Mouse (Mus musculus) limb, embryonic 11.5 days (tissue): ENCODE results near the gene Bmper. TPM values are rescaled to one million over a fixed set of nuclear protein-coding genes. Genes with fewer than 3 reads are reported as not detected.

Source experiments
- ATAC-seq: fragments of 200-750 bp; cut with Nextera tagmentation; 2 replicates; pipeline ENCODE4 v1.8.0; 2017; ENCODE audit warnings: low read depth; ENCODE audit not compliant: insufficient number of reproducible peaks, low FRiP score, low TSS enrichment
- DNase-seq: peaks from one replicate; pipeline ENCODE4 v3.0.0-alpha.2; 2015; ENCODE audit warnings: low spot score
- H3K27ac ChIP-seq: fragments of 300-500 bp; sonication (generic); replicated peaks from 2 replicates; pipeline ENCODE4 v1.5.1; 2014; ENCODE audit warnings: low read depth, mild to moderate bottlenecking, low read length
- H3K27me3 ChIP-seq: fragments of 300-500 bp; sonication (generic); 2 replicates; pipeline ENCODE4 v1.6.1; 2014; ENCODE audit warnings: mild to moderate bottlenecking, low read length, mixed read lengths; ENCODE audit not compliant: control insufficient read depth, insufficient read depth
- H3K36me3 ChIP-seq: fragments of 300-500 bp; sonication (generic); 2 replicates; pipeline ENCODE4 v1.6.1; 2014; ENCODE audit warnings: mild to moderate bottlenecking, low read length, moderate library complexity, mixed read lengths; ENCODE audit not compliant: control insufficient read depth, insufficient read depth
- H3K4me1 ChIP-seq: fragments of 300-500 bp; sonication (generic); 2 replicates; pipeline ENCODE4 v1.6.1; 2014; ENCODE audit warnings: low read length, mixed read lengths; ENCODE audit not compliant: control insufficient read depth, insufficient read depth
- H3K4me2 ChIP-seq: fragments of 300-500 bp; sonication (generic); 2 replicates; pipeline ENCODE4 v1.6.1; 2014; ENCODE audit warnings: low read depth, mild to moderate bottlenecking, moderate library complexity; ENCODE audit not compliant: severe bottlenecking
- H3K4me3 ChIP-seq: fragments of 300-500 bp; sonication (generic); 2 replicates; pipeline ENCODE4 v1.5.1; 2014; ENCODE audit warnings: low read depth, low read length
- H3K9ac ChIP-seq: fragments of 300-500 bp; sonication (generic); 2 replicates; pipeline ENCODE4 v1.6.1; 2014; ENCODE audit warnings: mild to moderate bottlenecking, low read length
- H3K9me3 ChIP-seq: fragments of 300-500 bp; sonication (generic); 2 replicates; pipeline ENCODE4 v1.6.1; 2016; ENCODE audit warnings: low read length; ENCODE audit not compliant: control insufficient read depth
- WGBS: fragments of 180-500 bp; shearing (Covaris S2); extraction: QIAGEN DNeasy Blood & Tissue Kit; methylation state at CpG from one replicate; pipeline ENCODE4 v1.1.7; 2014; 5-methylcytosine and 5-hydroxymethylcytosine counted together
- polyA plus RNA-seq: library from polyadenylated mRNA; unstranded; fragments of >200 nt; fragmentation: Nextera tagmentation; extraction: Ambion mirVana; gene quantifications from 2 replicates; pipeline ENCODE4 v1.2.1, GENCODE M21; 2014

Bmper gene
- polyA plus RNA-seq, 1 experiment from 2014 or later, result 4.9 TPM

GRCm38 (mm10) chr9:23256576-23256975, 33.7 kb downstream of the Bmper start:
- no peaks in the 10 kb centered on the region for H3K4me1 ChIP-seq
- no peak overlapping the region for H3K4me3 ChIP-seq
- no peak overlapping the region for H3K4me2 ChIP-seq
- no peak overlapping the region for H3K27ac ChIP-seq
- no peaks in the 10 kb centered on the region for H3K9me3 ChIP-seq
- H3K9ac ChIP-seq, result no peak overlapping the region
- H3K36me3 ChIP-seq, result no peaks in the 10 kb centered on the region
- no peaks in the 10 kb centered on the region for H3K27me3 ChIP-seq
- ATAC-seq (no peak), DNase-seq (no peak)
- WGBS, result 89% methylated on average over 2 of the region's 2 CpGs

- no peaks in the 10 kb centered on the region for H3K9me3 ChIP-seq
- DNase-seq (no peak), ATAC-seq (no peak)
- no peak overlapping the region for H3K27ac ChIP-seq
- H3K4me1 ChIP-seq, result no peaks in the 10 kb centered on the region
- H3K4me2 ChIP-seq, result no peak overlapping the region
- H3K9ac ChIP-seq, result no peak overlapping the region
- no peaks in the 10 kb centered on the region for H3K27me3 ChIP-seq
- 95% methylated on average over 3 of the region's 3 CpGs for WGBS
- no peaks in the 10 kb centered on the region for H3K36me3 ChIP-seq
- no peak overlapping the region for H3K4me3 ChIP-seq
These were observed 39.0 kb downstream of the Bmper start for GRCm38 (mm10) chr9:23261834-23262233.

DNA sequence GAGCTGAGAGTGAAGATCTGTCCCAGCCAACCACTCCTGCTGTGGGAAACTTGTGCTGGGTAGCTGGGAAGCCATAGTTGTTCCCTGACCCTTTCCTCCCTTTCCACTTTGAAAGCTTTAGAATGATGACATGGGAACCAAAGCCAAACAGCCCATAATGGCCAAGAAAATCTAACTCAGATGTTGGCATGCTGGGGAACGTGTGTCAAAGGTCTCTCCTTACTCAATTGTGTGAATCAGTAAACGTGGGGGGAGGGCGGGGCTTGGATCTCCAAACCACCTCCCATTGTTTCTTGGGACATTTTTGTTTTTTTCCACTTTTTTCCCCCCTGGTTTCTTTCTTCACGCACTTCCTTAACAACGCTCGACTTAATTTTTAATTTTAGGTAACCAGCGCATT, 40.0 kb downstream of the Bmper start:
- no peaks in the 10 kb centered on the region for H3K9me3 ChIP-seq
- no peaks in the 10 kb centered on the region for H3K4me1 ChIP-seq
- H3K36me3 ChIP-seq, result no peaks in the 10 kb centered on the region
- H3K4me3 ChIP-seq, result no peak overlapping the region
- H3K27ac ChIP-seq, result no peak overlapping the region
- ATAC-seq, result no peak
- H3K4me2 ChIP-seq, result no peak overlapping the region
- H3K27me3 ChIP-seq, result no peaks in the 10 kb centered on the region
- DNase-seq, result no peak
- no peak overlapping the region for H3K9ac ChIP-seq
- 75% methylated on average over 7 of the region's 7 CpGs for WGBS

DNA sequence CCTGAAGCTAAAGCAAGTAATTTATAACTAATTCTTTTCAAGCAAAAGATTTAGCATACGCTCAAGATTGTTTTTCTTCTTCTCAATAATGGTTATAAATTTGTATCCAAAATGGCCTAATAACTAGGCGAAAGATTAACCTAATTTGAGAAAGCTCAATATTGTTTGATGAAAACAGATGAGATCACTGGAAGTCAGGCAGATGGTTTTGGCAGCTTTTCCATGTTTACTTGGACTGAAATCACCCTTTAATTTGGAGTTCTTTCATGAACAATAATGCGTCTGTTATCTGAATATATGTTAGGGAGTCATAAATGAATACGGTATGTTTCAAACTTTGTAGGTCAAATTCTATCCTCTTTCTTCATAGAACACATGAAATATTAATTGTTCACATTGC, 41.6 kb downstream of the Bmper start:
- H3K4me2 ChIP-seq, result no peak overlapping the region
- no peaks in the 10 kb centered on the region for H3K36me3 ChIP-seq
- 91% methylated on average over 4 of the region's 4 CpGs for WGBS
- H3K9ac ChIP-seq, result no peak overlapping the region
- H3K27ac ChIP-seq, result no peak overlapping the region
- H3K27me3 ChIP-seq, result no peaks in the 10 kb centered on the region
- no peaks in the 10 kb centered on the region for H3K9me3 ChIP-seq
- no peak for DNase-seq
- no peaks in the 10 kb centered on the region for H3K4me1 ChIP-seq
- H3K4me3 ChIP-seq, result no peak overlapping the region
- ATAC-seq, result no peak

GRCm38 (mm10) chr9:23268609-23269008, 45.7 kb downstream of the Bmper start:
- ATAC-seq (no peak), DNase-seq (no peak)
- H3K9ac ChIP-seq, result no peak overlapping the region
- H3K27me3 ChIP-seq, result no peaks in the 10 kb centered on the region
- H3K4me1 ChIP-seq, result no peaks in the 10 kb centered on the region
- H3K4me2 ChIP-seq, result no peak overlapping the region
- H3K9me3 ChIP-seq, result no peaks in the 10 kb centered on the region
- no peaks in the 10 kb centered on the region for H3K36me3 ChIP-seq
- no peak overlapping the region for H3K4me3 ChIP-seq
- no peak overlapping the region for H3K27ac ChIP-seq
- WGBS, result 63% methylated on average over 7 of the region's 7 CpGs

DNA sequence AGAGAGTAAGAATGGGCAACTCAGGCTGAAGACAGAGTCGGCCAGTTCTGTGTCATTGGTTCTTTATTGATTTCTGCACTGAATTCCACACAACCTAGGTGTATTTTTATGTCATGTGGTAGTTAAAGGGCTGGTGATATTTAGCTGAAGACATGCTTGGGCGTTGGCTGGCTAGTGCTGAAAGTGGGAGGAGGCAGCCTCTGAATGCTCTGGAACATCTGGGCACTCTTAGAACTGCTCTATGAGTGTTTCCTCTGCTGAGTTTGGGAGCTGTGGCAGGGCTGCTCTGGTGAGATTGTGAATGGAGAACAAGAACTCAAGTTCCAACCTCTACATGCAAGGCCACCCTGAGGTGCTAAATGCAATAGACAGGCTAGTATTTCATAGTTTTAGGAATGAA, 46.2 kb downstream of the Bmper start:
- H3K27me3 ChIP-seq, result no peaks in the 10 kb centered on the region
- ATAC-seq (no peak), DNase-seq (no peak)
- no peaks in the 10 kb centered on the region for H3K4me1 ChIP-seq
- H3K4me3 ChIP-seq, result no peak overlapping the region
- no peaks in the 10 kb centered on the region for H3K9me3 ChIP-seq
- no peak overlapping the region for H3K4me2 ChIP-seq
- H3K27ac ChIP-seq, result no peak overlapping the region
- 65% methylated on average over 2 of the region's 2 CpGs for whole genome bisulfite sequencing
- no peak overlapping the region for H3K9ac ChIP-seq
- no peaks in the 10 kb centered on the region for H3K36me3 ChIP-seq

DNA sequence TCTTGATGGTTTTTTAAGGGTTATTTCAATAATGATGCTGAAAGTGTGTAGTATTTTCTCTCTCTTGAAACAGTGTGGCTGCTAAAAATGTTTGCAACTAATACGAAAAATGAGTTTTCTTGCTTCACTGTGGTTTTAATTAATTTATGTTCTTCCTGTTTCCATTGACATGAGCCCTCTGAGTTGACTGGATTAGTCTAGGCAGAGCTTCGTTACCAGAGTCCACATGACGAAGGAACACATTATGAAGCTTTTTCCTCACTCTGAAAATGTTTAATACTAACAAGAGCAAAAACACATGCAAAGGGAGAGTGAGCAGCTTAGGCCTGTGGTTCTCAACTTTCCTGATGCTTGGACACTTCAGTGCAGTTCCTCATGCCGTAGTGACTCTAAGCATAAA, 53.4 kb downstream of the Bmper start:
- WGBS, result 60% methylated on average over 4 of the region's 4 CpGs
- no peaks in the 10 kb centered on the region for H3K9me3 ChIP-seq
- no peak for ATAC-seq

DNA sequence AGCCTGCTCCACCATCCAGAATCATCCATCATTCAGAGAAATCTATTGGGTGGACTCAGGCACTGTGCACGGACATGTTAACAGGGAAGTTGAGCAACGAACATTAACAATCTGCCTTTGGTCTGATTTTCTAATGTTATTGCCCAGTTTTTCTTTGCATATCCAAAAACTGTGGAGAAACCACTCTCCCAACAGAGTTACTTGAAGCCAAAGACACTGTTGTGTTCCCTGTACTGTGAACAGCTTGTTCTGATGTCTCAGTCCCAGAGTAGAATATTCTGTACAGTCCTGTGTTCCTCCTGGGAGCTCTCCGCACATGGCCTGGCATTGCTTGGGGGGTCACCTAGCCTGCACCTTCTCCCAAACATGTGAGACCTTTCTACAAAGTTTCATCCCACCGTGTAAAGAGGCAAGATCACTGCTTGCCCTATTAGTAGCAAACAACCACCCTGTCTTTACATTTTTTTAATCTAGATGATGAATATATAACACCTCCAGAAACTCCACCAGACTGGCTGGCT, 62.1 kb downstream of the Bmper start:
- no peak for ATAC-seq
- no peaks in the 10 kb centered on the region for H3K9me3 ChIP-seq
- WGBS, result 81% methylated on average over 4 of the region's 4 CpGs
- H3K4me2 ChIP-seq, result no peak overlapping the region
- no peak overlapping the region for H3K4me3 ChIP-seq
- no peak overlapping the region for H3K27ac ChIP-seq
- H3K4me1 ChIP-seq, result no peaks in the 10 kb centered on the region
- DNase-seq, result no peak
- no peaks in the 10 kb centered on the region for H3K36me3 ChIP-seq
- H3K9ac ChIP-seq, result no peak overlapping the region
- no peaks in the 10 kb centered on the region for H3K27me3 ChIP-seq

More for the DNA sequence above, 53.4 kb downstream of the Bmper start:
- no peak overlapping the region for H3K4me3 ChIP-seq
- no peak overlapping the region for H3K9ac ChIP-seq
- H3K4me1 ChIP-seq, result 0 out of 2 replicates have a peak, but pooled peaks cover 2% of the 10 kb centered on the region
- H3K27ac ChIP-seq, result no peak overlapping the region
- DNase-seq, result no peak
- no peak overlapping the region for H3K4me2 ChIP-seq
- H3K27me3 ChIP-seq, result no peaks in the 10 kb centered on the region
- H3K36me3 ChIP-seq, result no peaks in the 10 kb centered on the region

DNA sequence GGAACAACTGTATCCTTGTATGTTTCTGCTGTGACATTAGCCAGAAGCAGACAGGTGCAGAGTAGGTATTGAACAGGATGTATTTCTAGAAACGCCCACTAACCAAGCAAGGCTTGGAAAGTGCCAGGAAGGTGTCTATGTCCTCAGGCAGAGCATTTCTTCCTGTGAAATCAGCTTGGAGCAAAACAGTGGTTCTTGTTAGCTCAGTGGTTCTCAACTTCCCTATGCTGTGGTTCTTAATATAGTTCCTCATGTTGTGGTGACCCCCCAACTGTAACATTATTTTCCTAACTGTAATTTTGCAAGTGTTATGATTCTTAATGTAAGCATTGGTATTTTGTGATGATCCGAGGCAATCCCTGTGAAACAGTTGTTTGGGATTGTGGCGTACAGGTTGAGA, 70.7 kb downstream of the Bmper start:
- 89% methylated on average over 3 of the region's 3 CpGs for WGBS
- H3K9me3 ChIP-seq, result no peaks in the 10 kb centered on the region
- H3K4me1 ChIP-seq, result no peaks in the 10 kb centered on the region; the same call in 1 of the 2 replicates
- 0 out of 2 replicates have a peak, but pooled peaks cover 4% of the 10 kb centered on the region for H3K27me3 ChIP-seq
- ATAC-seq (no peak), DNase-seq (no peak)
- no peaks in the 10 kb centered on the region for H3K36me3 ChIP-seq
- H3K9ac ChIP-seq, result no peak overlapping the region
- H3K4me2 ChIP-seq, result no peak overlapping the region
- H3K4me3 ChIP-seq, result no peak overlapping the region
- H3K27ac ChIP-seq, result no peak overlapping the region
